Mouse (Mus musculus) urinary bladder, postnatal 14 days (tissue): ENCODE data around the gene Gpr55.

Experiments used
- DNase-seq: peaks from one replicate; pipeline ENCODE4 v3.0.0; 2021; ENCODE audit warnings: low spot score

Gpr55 gene

GRCm38 (mm10) chr1:85957942-85958619, 2.7 kb downstream of the Gpr55 start:
- DNase-seq = no peak

GRCm38 (mm10) chr1:85957290-85957689, 3.5 kb downstream of the Gpr55 start:
- DNase-seq = no peak

GRCm38 (mm10) chr1:85955150-85955549, 5.7 kb downstream of the Gpr55 start:
- DNase-seq = no peak

GRCm38 (mm10) chr1:85949085-85949684, 11.6 kb downstream of the Gpr55 start:
- no peak for DNase-seq

- no peak for DNase-seq
Measured at GRCm38 (mm10) chr1:85942318-85942717, 18.5 kb downstream of the Gpr55 start.

GRCm38 (mm10) chr1:85937323-85937722, 23.5 kb downstream of the Gpr55 start:
- no peak for DNase-seq

- DNase-seq = no peak
Measured at GRCm38 (mm10) chr1:85936265-85936664, 24.5 kb downstream of the Gpr55 start.

- DNase-seq = peak; percentile 68
Measured at GRCm38 (mm10) chr1:85935148-85935852, 25.5 kb downstream of the Gpr55 start.

GRCm38 (mm10) chr1:85934560-85934959, 26.2 kb downstream of the Gpr55 start:
- DNase-seq = no peak

- no peak for DNase-seq
Measured at GRCm38 (mm10) chr1:85933631-85934465, 27.0 kb downstream of the Gpr55 start.

- no peak for DNase-seq
Measured at GRCm38 (mm10) chr1:85933226-85933625, 27.6 kb downstream of the Gpr55 start.

- DNase-seq = no peak
Measured at GRCm38 (mm10) chr1:85931170-85931569, 29.6 kb downstream of the Gpr55 start.

GRCm38 (mm10) chr1:85929406-85929805, 31.4 kb downstream of the Gpr55 start:
- no peak for DNase-seq

GRCm38 (mm10) chr1:85928688-85929065, 32.1 kb downstream of the Gpr55 start:
- no peak for DNase-seq

- DNase-seq = no peak
Measured at GRCm38 (mm10) chr1:85928057-85928687, 32.6 kb downstream of the Gpr55 start, which contains the start of gene 4933407L21Rik. Gene 4933407L21Rik (plus strand): TSS chr1:85928483.

GRCm38 (mm10) chr1:85925183-85925582, 35.6 kb downstream of the Gpr55 start:
- no peak for DNase-seq

- no peak for DNase-seq
Measured at GRCm38 (mm10) chr1:85922865-85923211, 38.0 kb downstream of the Gpr55 start.

- no peak for DNase-seq
Measured at GRCm38 (mm10) chr1:85922127-85922864, 38.5 kb downstream of the Gpr55 start.

- DNase-seq = no peak
Measured at GRCm38 (mm10) chr1:85921725-85922124, 39.1 kb downstream of the Gpr55 start.

GRCm38 (mm10) chr1:85919621-85920020, 41.2 kb downstream of the Gpr55 start:
- DNase-seq = peak; percentile 45

GRCm38 (mm10) chr1:85916830-85917450, 43.9 kb downstream of the Gpr55 start:
- no peak for DNase-seq
